Comparison of ENCODE assay signal across 33 mouse cellular contexts in genomic region chr9:123177380-123178048, GRCm38 (mm10). TPM values are rescaled to one million over a fixed set of nuclear protein-coding genes. Genes with fewer than 3 reads are reported as not detected.
DNase-seq lines count a peak whose midpoint lies in the region; ATAC-seq and TF ChIP-seq lines count a peak whose summit lies in the region.
"Had no signal": no experiment of that assay in that cellular context is flagged by ENCODE, and none has a peak within 500 bp of the region (broad histone marks: within the 10 kb centered on the region; RNA-seq: fewer than 3 reads in every experiment).

No protein-coding gene starts in this region.

- no peaks in the 10 kb centered on the region for H3K9me3 ChIP-seq in lung, postnatal 0 days (ENCODE audit: low read length)
- no peaks in the 10 kb centered on the region for H3K9me3 ChIP-seq in stomach, embryonic 16.5 days (replicated peaks; ENCODE audit: control insufficient read depth, low read length)
- H3K9me3 ChIP-seq: embryonic facial prominence, embryonic 10.5 days; embryonic facial prominence, embryonic 13.5 days; forebrain, embryonic 10.5 days; forebrain, embryonic 13.5 days; hindbrain, embryonic 12.5 days; hindbrain, embryonic 15.5 days had no signal

- peak; percentile 74 for DNase-seq in lung, postnatal 0 days (ENCODE audit: low spot score)
- no peak for DNase-seq in lung, postnatal 4 days
- DNase-seq in T-cell, adult 2 months (ENCODE audit: low spot score), result no peak
- no peak for DNase-seq in layer of hippocampus, adult 9-10 months (ENCODE audit: low spot score)
- DNase-seq in adipocyte (ENCODE audit: low spot score), result no peak
- DNase-seq: adrenal gland, adult 2 months; adrenal gland, postnatal 14 days; cerebellum, adult 11-12 months; cerebellum, adult 8-10 months; cerebellum, postnatal 10 days; cerebellum, postnatal 36 days; embryo, embryonic 11 days; gastrocnemius, postnatal 10 days; gastrocnemius, postnatal 36 days; heart, adult 18-20 months had no signal

- no peak for TF ChIP-seq EP300 in lung, postnatal 0 days (IDR thresholded peaks at IDR 0.05)

- H3K27ac ChIP-seq in lung, postnatal 0 days (ENCODE audit: low read length), result no peak overlapping the region
- peak overlapping the region; percentile 56 for H3K27ac ChIP-seq in stomach, embryonic 16.5 days (ENCODE audit: low read length)
- H3K27ac ChIP-seq: embryonic facial prominence, embryonic 10.5 days; embryonic facial prominence, embryonic 13.5 days; forebrain, embryonic 10.5 days; forebrain, embryonic 13.5 days; hindbrain, embryonic 12.5 days; hindbrain, embryonic 15.5 days had no signal

- TF ChIP-seq CTCF in lung, postnatal 0 days (IDR thresholded peaks at IDR 0.05), result no peak

- no peaks in the 10 kb centered on the region for H3K36me3 ChIP-seq in lung, postnatal 0 days (ENCODE audit: insufficient read depth, low read length)
- no peaks in the 10 kb centered on the region for H3K36me3 ChIP-seq in stomach, embryonic 16.5 days (ENCODE audit: control insufficient read depth, insufficient read depth, low read length)
- H3K36me3 ChIP-seq: embryonic facial prominence, embryonic 13.5 days; forebrain, embryonic 10.5 days; hindbrain, embryonic 12.5 days; hindbrain, embryonic 15.5 days had no signal

- no peak overlapping the region for H3K9ac ChIP-seq in lung, postnatal 0 days (replicated peaks; ENCODE audit: low read depth)
- H3K9ac ChIP-seq in stomach, embryonic 16.5 days (ENCODE audit: low read length), result no peak overlapping the region
- H3K9ac ChIP-seq: embryonic facial prominence, embryonic 13.5 days; forebrain, embryonic 13.5 days; hindbrain, embryonic 12.5 days; hindbrain, embryonic 15.5 days had no signal

- WGBS in lung, postnatal 0 days, result 68% methylated on average over 9 of the region's 9 CpGs
- 79% methylated on average over 9 of the region's 9 CpGs for WGBS in stomach, embryonic 16.5 days

- H3K4me2 ChIP-seq in lung, postnatal 0 days (replicated peaks; ENCODE audit: low read depth, low read length), result no peak overlapping the region
- H3K4me2 ChIP-seq in stomach, embryonic 16.5 days (ENCODE audit: low read depth, low read length), result no peak overlapping the region
- H3K4me2 ChIP-seq: embryonic facial prominence, embryonic 13.5 days; forebrain, embryonic 13.5 days; heart, embryonic 11.5 days; hindbrain, embryonic 12.5 days; hindbrain, embryonic 15.5 days had no signal

- no peak overlapping the region for H3K4me3 ChIP-seq in lung, postnatal 0 days (ENCODE audit: low read depth, low read length)
- no peak overlapping the region for H3K4me3 ChIP-seq in stomach, embryonic 16.5 days (replicated peaks; ENCODE audit: low read length)
- H3K4me3 ChIP-seq: embryonic facial prominence, embryonic 10.5 days; embryonic facial prominence, embryonic 13.5 days; forebrain, embryonic 10.5 days; forebrain, embryonic 13.5 days; hindbrain, embryonic 12.5 days; hindbrain, embryonic 15.5 days had no signal

- no peaks in the 10 kb centered on the region for H3K27me3 ChIP-seq in lung, postnatal 0 days (replicated peaks; ENCODE audit: insufficient read depth, low read length)
- no peaks in the 10 kb centered on the region for H3K27me3 ChIP-seq in stomach, embryonic 16.5 days (ENCODE audit: control insufficient read depth, insufficient read depth, low read length)
- H3K27me3 ChIP-seq: embryonic facial prominence, embryonic 13.5 days; forebrain, embryonic 13.5 days; hindbrain, embryonic 12.5 days; hindbrain, embryonic 15.5 days had no signal

- no peaks in the 10 kb centered on the region for H3K4me1 ChIP-seq in lung, postnatal 0 days (ENCODE audit: insufficient read depth, low read depth, low read length)
- H3K4me1 ChIP-seq in stomach, embryonic 16.5 days (ENCODE audit: control insufficient read depth, insufficient read depth, low read length), result no peaks in the 10 kb centered on the region
- H3K4me1 ChIP-seq: embryonic facial prominence, embryonic 13.5 days; hindbrain, embryonic 15.5 days had no signal

- ATAC-seq in lung, postnatal 0 days, result peak; percentile 71
- peak; percentile 42 for ATAC-seq in granulocyte monocyte progenitor cell, adult 5-6 weeks (replicated peaks; ENCODE audit: poor library complexity, severe bottlenecking)
- ATAC-seq in stomach, embryonic 16.5 days (ENCODE audit: insufficient read depth, low FRiP score), result no peak
- ATAC-seq: activated CD4-positive, CD25-positive, alpha-beta regulatory T cell, adult 4 months; CD4-positive, CD25-positive, alpha-beta regulatory T cell, adult 4 months; forebrain, embryonic 13.5 days; forebrain, embryonic 16.5 days had no signal

RNA-seq across cellular contexts. Expression of gene Clec3b, which starts 26.8 kb away (rescaled TPM):
- polyA plus RNA-seq in lung, postnatal 0 days (2015; fragmentation: Nextera tagmentation; extraction: Ambion mirVana), result 84.7 and 86.6 TPM in 2 replicates
- total RNA-seq in granulocyte monocyte progenitor cell, adult 5-6 weeks (2014; fragmentation: Nextera tagmentation), result not detected in 2 replicates
- not detected in 2 replicates for total RNA-seq in granulocyte monocyte progenitor cell, adult 5-6 weeks (2017)
- 1.8 and 2.5 TPM in 2 replicates for polyA plus RNA-seq in stomach, embryonic 16.5 days (2015; fragmentation: Nextera tagmentation; extraction: Ambion mirVana)
- total RNA-seq: hematopoietic stem cell, adult 5-6 weeks; MEL had no signal
- polyA plus RNA-seq: activated CD4-positive, CD25-positive, alpha-beta regulatory T cell, adult 4 months; CD4-positive, CD25-positive, alpha-beta regulatory T cell, adult 4 months; embryonic facial prominence, embryonic 10.5 days; forebrain, embryonic 10.5 days; heart, embryonic 11.5 days; heart, embryonic 14.5 days; intestine, embryonic 14.5 days had no signal

RNA-seq across cellular contexts. Expression of gene Cdcp1, which starts 38.3 kb away (rescaled TPM):
- polyA plus RNA-seq in lung, postnatal 0 days (2015; fragmentation: Nextera tagmentation; extraction: Ambion mirVana), result 9.8 and 10.9 TPM in 2 replicates
- total RNA-seq in granulocyte monocyte progenitor cell, adult 5-6 weeks (2014; fragmentation: Nextera tagmentation), result not detected in 2 replicates
- total RNA-seq in granulocyte monocyte progenitor cell, adult 5-6 weeks (2017), result 0.43 TPM in 1 of 2 replicates, not detected in the other
- 14.5 and 18.6 TPM in 2 replicates for polyA plus RNA-seq in stomach, embryonic 16.5 days (2015; fragmentation: Nextera tagmentation; extraction: Ambion mirVana)
- total RNA-seq: gastrocnemius, adult 18-20 months; gastrocnemius, postnatal 10 days; MEL had no signal
- polyA plus RNA-seq: C2C12; forebrain, embryonic 13.5 days had no signal

Comparison
In these comparisons a context has a peak if more than half of its experiments do, and no peak if none do; other contexts are left out.
1. RNA of gene Clec3b, which starts 26.8 kb away (polyA plus RNA-seq): 84.7 to 86.6 TPM in lung, postnatal 0 days; 1.8 to 2.5 TPM in stomach, embryonic 16.5 days; every median in the first group is over 10 times any median in the second.